ENCODE assay signal across 12 mouse cellular contexts in the genomic region with DNA sequence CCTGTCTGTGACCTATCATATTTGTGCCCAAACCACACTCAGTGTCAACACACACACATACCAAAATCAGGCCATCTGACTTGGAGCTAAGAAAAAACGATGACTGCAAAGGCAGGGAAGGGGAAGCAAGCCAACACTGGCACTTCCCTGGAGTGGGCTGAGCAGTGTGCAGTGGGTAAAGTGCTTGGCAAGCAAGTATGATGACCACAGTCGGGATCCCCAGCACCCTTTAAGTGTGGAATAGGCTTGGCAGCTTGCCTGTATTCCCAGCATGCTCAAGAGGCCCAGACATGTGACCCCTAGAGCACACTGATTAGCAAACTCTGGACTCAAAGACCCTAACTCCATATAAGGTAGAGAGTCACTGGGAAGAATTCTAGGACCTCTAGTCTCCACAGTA. TPM values are rescaled to one million over a fixed set of nuclear protein-coding genes. Genes with fewer than 3 reads are reported as not detected.
A peak's percentile ranks its signal among the peaks of the same experiment; 100 is the strongest.
DNase-seq lines count a peak whose midpoint lies in the region; ATAC-seq and TF ChIP-seq lines count a peak whose summit lies in the region.
"Had no signal": no experiment of that assay in that cellular context is flagged by ENCODE, and none has a peak within 500 bp of the region (broad histone marks: within the 10 kb centered on the region; RNA-seq: fewer than 3 reads in every experiment).

No protein-coding gene starts in this region.

- DNase-seq in hindbrain, postnatal 0 days (ENCODE audit: low spot score), result peak; percentile 37
- no peak for DNase-seq in hindbrain, embryonic 10.5 days (ENCODE audit: low spot score)
- DNase-seq in heart, adult 18-20 months, result peak; percentile 53 to 68
- DNase-seq in heart, postnatal 14 days, result peak; percentile 43 to 74
- peak; percentile 67 for DNase-seq in lung, postnatal 10 days
- DNase-seq in ovary, postnatal 36 days (ENCODE audit: low spot score), result no peak
- no peak for DNase-seq in forebrain, postnatal 0 days
- DNase-seq: cerebellum, adult 9-10 months; thymus, postnatal 4 days had no signal

- H3K27ac ChIP-seq in hindbrain, postnatal 0 days, result no peak overlapping the region
- no peak overlapping the region for H3K27ac ChIP-seq in hindbrain, embryonic 10.5 days
- no peak overlapping the region for H3K27ac ChIP-seq in forebrain, embryonic 13.5 days
- H3K27ac ChIP-seq in forebrain, postnatal 0 days (ENCODE audit: low read depth, low read length), result no peak overlapping the region
- H3K27ac ChIP-seq: hindbrain, embryonic 14.5 days; liver, embryonic 15.5 days had no signal

- H3K9me3 ChIP-seq in hindbrain, postnatal 0 days (ENCODE audit: low read length), result no peaks in the 10 kb centered on the region
- H3K9me3 ChIP-seq in hindbrain, embryonic 10.5 days, result no peaks in the 10 kb centered on the region
- H3K9me3 ChIP-seq in forebrain, embryonic 13.5 days (replicated peaks), result no peaks in the 10 kb centered on the region
- H3K9me3 ChIP-seq in forebrain, postnatal 0 days (ENCODE audit: low read length), result no peaks in the 10 kb centered on the region
- H3K9me3 ChIP-seq: liver, embryonic 15.5 days had no signal

- no peak overlapping the region for H3K4me3 ChIP-seq in hindbrain, postnatal 0 days (ENCODE audit: low read length)
- H3K4me3 ChIP-seq in hindbrain, embryonic 10.5 days, result no peak overlapping the region
- no peak overlapping the region for H3K4me3 ChIP-seq in forebrain, embryonic 13.5 days
- H3K4me3 ChIP-seq in forebrain, postnatal 0 days (ENCODE audit: low read depth, low read length), result no peak overlapping the region
- H3K4me3 ChIP-seq: liver, embryonic 15.5 days had no signal

- H3K9ac ChIP-seq in hindbrain, postnatal 0 days (replicated peaks; ENCODE audit: low read length), result no peak overlapping the region
- no peak overlapping the region for H3K9ac ChIP-seq in forebrain, embryonic 13.5 days
- no peak overlapping the region for H3K9ac ChIP-seq in forebrain, postnatal 0 days
- H3K9ac ChIP-seq: hindbrain, embryonic 14.5 days; liver, embryonic 15.5 days had no signal

- no peaks in the 10 kb centered on the region for H3K4me1 ChIP-seq in hindbrain, postnatal 0 days (ENCODE audit: insufficient read depth, low read length)
- H3K4me1 ChIP-seq in hindbrain, embryonic 10.5 days (replicated peaks), result no peaks in the 10 kb centered on the region
- H3K4me1 ChIP-seq in forebrain, embryonic 13.5 days, result no peaks in the 10 kb centered on the region
- H3K4me1 ChIP-seq in forebrain, postnatal 0 days (ENCODE audit: insufficient read depth), result no peaks in the 10 kb centered on the region

- intact Hi-C loops in heart, postnatal 14 days (cut with DNase I), result no loop called here

- WGBS in hindbrain, postnatal 0 days, result 38% methylated on average over 2 of the region's 2 CpGs
- WGBS in hindbrain, embryonic 10.5 days, result 77% methylated on average over 2 of the region's 2 CpGs
- WGBS in forebrain, embryonic 13.5 days, result 85% methylated on average over 2 of the region's 2 CpGs
- WGBS in forebrain, postnatal 0 days, result 55% methylated on average over 2 of the region's 2 CpGs

- no peaks in the 10 kb centered on the region; the same call in 1 of the 2 replicates for H3K36me3 ChIP-seq in hindbrain, postnatal 0 days (ENCODE audit: insufficient read depth, low read length)
- H3K36me3 ChIP-seq in hindbrain, embryonic 10.5 days, result peaks cover 62% of the 10 kb centered on the region
- H3K36me3 ChIP-seq in forebrain, embryonic 13.5 days (ENCODE audit: poor library complexity, severe bottlenecking), result peaks cover 24% of the 10 kb centered on the region
- H3K36me3 ChIP-seq in forebrain, postnatal 0 days (ENCODE audit: insufficient read depth), result no peaks in the 10 kb centered on the region

- TF ChIP-seq CTCF in hindbrain, postnatal 0 days (IDR thresholded peaks at IDR 0.05; ENCODE audit: low read depth), result no peak
- TF ChIP-seq CTCF in forebrain, postnatal 0 days (IDR thresholded peaks at IDR 0.05; ENCODE audit: low read depth), result no peak

- H3K4me2 ChIP-seq in hindbrain, postnatal 0 days (ENCODE audit: low read depth, low read length), result no peak overlapping the region
- no peak overlapping the region for H3K4me2 ChIP-seq in forebrain, embryonic 13.5 days
- no peak overlapping the region for H3K4me2 ChIP-seq in forebrain, postnatal 0 days (ENCODE audit: low read depth)
- H3K4me2 ChIP-seq: hindbrain, embryonic 14.5 days; liver, embryonic 15.5 days had no signal

- ATAC-seq in hindbrain, postnatal 0 days, result no peak
- no peak for ATAC-seq in forebrain, embryonic 13.5 days
- no peak for ATAC-seq in forebrain, postnatal 0 days

- no peaks in the 10 kb centered on the region for H3K27me3 ChIP-seq in hindbrain, postnatal 0 days (ENCODE audit: insufficient read depth, low read length)
- H3K27me3 ChIP-seq in hindbrain, embryonic 10.5 days (ENCODE audit: insufficient read depth, poor library complexity, severe bottlenecking), result no peaks in the 10 kb centered on the region
- H3K27me3 ChIP-seq in forebrain, embryonic 13.5 days, result no peaks in the 10 kb centered on the region
- no peaks in the 10 kb centered on the region for H3K27me3 ChIP-seq in forebrain, postnatal 0 days (ENCODE audit: insufficient read depth, low read length)
- H3K27me3 ChIP-seq: liver, embryonic 15.5 days had no signal

RNA-seq across cellular contexts. Expression of a gene that starts 22.7 kb away (rescaled TPM):
- total RNA-seq in hindbrain, postnatal 0 days (2014; rRNA removed), result 52.1 and 54.8 TPM in 2 replicates
- 38.5 and 39.7 TPM in 2 replicates for polyA plus RNA-seq in hindbrain, postnatal 0 days (2015; fragmentation: Nextera tagmentation; extraction: Ambion mirVana)
- 56.4 and 58.8 TPM in 2 replicates for polyA plus RNA-seq in hindbrain, embryonic 10.5 days (2016; fragmentation: Nextera tagmentation; extraction: Ambion mirVana)
- 10 to 100 TPM; 40.6 to 42.7 TPM for total RNA-seq in heart, adult 18-20 months (2021)
- total RNA-seq in heart, postnatal 14 days (2021), result 10 to 100 TPM; 47.7 to 48.0 TPM
- 55.9 and 58.2 TPM in 2 replicates for polyA plus RNA-seq in forebrain, embryonic 13.5 days (2015; fragmentation: Nextera tagmentation; extraction: Ambion mirVana)
- total RNA-seq in forebrain, postnatal 0 days (2014; rRNA removed), result 68.2 and 70.9 TPM in 2 replicates
- polyA plus RNA-seq in forebrain, postnatal 0 days (2015; fragmentation: Nextera tagmentation; extraction: Ambion mirVana), result 32.3 and 40.3 TPM in 2 replicates

RNA-seq across cellular contexts. Expression of a gene that starts 29.0 kb away (rescaled TPM):
- 50.8 and 62.6 TPM in 2 replicates for total RNA-seq in hindbrain, postnatal 0 days (2014; rRNA removed)
- polyA plus RNA-seq in hindbrain, postnatal 0 days (2015; fragmentation: Nextera tagmentation; extraction: Ambion mirVana), result 38.7 and 38.8 TPM in 2 replicates
- 7.3 and 12.2 TPM in 2 replicates for polyA plus RNA-seq in hindbrain, embryonic 10.5 days (2016; fragmentation: Nextera tagmentation; extraction: Ambion mirVana)
- total RNA-seq in heart, adult 18-20 months (2021), result 10 to 100 TPM; 12.6 to 14.0 TPM
- 10 to 100 TPM; 14.3 to 16.6 TPM for total RNA-seq in heart, postnatal 14 days (2021)
- polyA plus RNA-seq in forebrain, embryonic 13.5 days (2015; fragmentation: Nextera tagmentation; extraction: Ambion mirVana), result 16.6 and 18.7 TPM in 2 replicates
- 29.2 and 39.3 TPM in 2 replicates for total RNA-seq in forebrain, postnatal 0 days (2014; rRNA removed)
- polyA plus RNA-seq in forebrain, postnatal 0 days (2015; fragmentation: Nextera tagmentation; extraction: Ambion mirVana), result 35.4 and 39.9 TPM in 2 replicates

RNA-seq across cellular contexts. Expression of a gene that starts 35.4 kb away (rescaled TPM):
- total RNA-seq in hindbrain, postnatal 0 days (2014; rRNA removed), result 31.0 and 41.1 TPM in 2 replicates
- 49.7 and 50.2 TPM in 2 replicates for polyA plus RNA-seq in hindbrain, postnatal 0 days (2015; fragmentation: Nextera tagmentation; extraction: Ambion mirVana)
- 30.0 and 33.8 TPM in 2 replicates for polyA plus RNA-seq in hindbrain, embryonic 10.5 days (2016; fragmentation: Nextera tagmentation; extraction: Ambion mirVana)
- 100 to 1,000 TPM; 214 to 233 TPM for total RNA-seq in heart, adult 18-20 months (2021)
- total RNA-seq in heart, postnatal 14 days (2021), result 100 to 1,000 TPM; 222 to 228 TPM
- polyA plus RNA-seq in forebrain, embryonic 13.5 days (2015; fragmentation: Nextera tagmentation; extraction: Ambion mirVana), result 39.0 and 41.3 TPM in 2 replicates
- total RNA-seq in forebrain, postnatal 0 days (2014; rRNA removed), result 37.6 and 40.5 TPM in 2 replicates
- 35.2 and 39.6 TPM in 2 replicates for polyA plus RNA-seq in forebrain, postnatal 0 days (2015; fragmentation: Nextera tagmentation; extraction: Ambion mirVana)

RNA-seq across cellular contexts. Expression of a gene that starts 48.0 kb away (rescaled TPM):
- 581 and 603 TPM in 2 replicates for total RNA-seq in hindbrain, postnatal 0 days (2014; rRNA removed)
- 265 and 282 TPM in 2 replicates for polyA plus RNA-seq in hindbrain, postnatal 0 days (2015; fragmentation: Nextera tagmentation; extraction: Ambion mirVana)
- polyA plus RNA-seq in hindbrain, embryonic 10.5 days (2016; fragmentation: Nextera tagmentation; extraction: Ambion mirVana), result 166 and 233 TPM in 2 replicates
- total RNA-seq in heart, adult 18-20 months (2021), result 10 to 100 TPM; 10.9 to 12.6 TPM
- total RNA-seq in heart, postnatal 14 days (2021), result 10 to 100 TPM; 21.2 to 23.9 TPM
- 203 and 256 TPM in 2 replicates for polyA plus RNA-seq in forebrain, embryonic 13.5 days (2015; fragmentation: Nextera tagmentation; extraction: Ambion mirVana)
- 353 and 511 TPM in 2 replicates for total RNA-seq in forebrain, postnatal 0 days (2014; rRNA removed)
- polyA plus RNA-seq in forebrain, postnatal 0 days (2015; fragmentation: Nextera tagmentation; extraction: Ambion mirVana), result 206 and 283 TPM in 2 replicates

RNA-seq across cellular contexts. Expression of a gene that starts 56.8 kb away (rescaled TPM):
- 97.3 and 109 TPM in 2 replicates for total RNA-seq in hindbrain, postnatal 0 days (2014; rRNA removed)
- polyA plus RNA-seq in hindbrain, postnatal 0 days (2015; fragmentation: Nextera tagmentation; extraction: Ambion mirVana), result 251 and 255 TPM in 2 replicates
- 169 and 222 TPM in 2 replicates for polyA plus RNA-seq in hindbrain, embryonic 10.5 days (2016; fragmentation: Nextera tagmentation; extraction: Ambion mirVana)
- total RNA-seq in heart, adult 18-20 months (2021), result 10 to 100 TPM; 21.3 to 21.9 TPM
- 10 to 100 TPM; 18.7 to 21.4 TPM for total RNA-seq in heart, postnatal 14 days (2021)
- polyA plus RNA-seq in forebrain, embryonic 13.5 days (2015; fragmentation: Nextera tagmentation; extraction: Ambion mirVana), result 230 and 246 TPM in 2 replicates
- 99.6 and 115 TPM in 2 replicates for total RNA-seq in forebrain, postnatal 0 days (2014; rRNA removed)
- 221 and 261 TPM in 2 replicates for polyA plus RNA-seq in forebrain, postnatal 0 days (2015; fragmentation: Nextera tagmentation; extraction: Ambion mirVana)

Comparison
In these comparisons a context has a peak if more than half of its experiments do, and no peak if none do; other contexts are left out.
1. DNase-seq: peak in hindbrain, postnatal 0 days (single experiment), heart, adult 18-20 months (2 of 2), heart, postnatal 14 days (2 of 2) and lung, postnatal 10 days (single experiment); none in hindbrain, embryonic 10.5 days (single experiment), ovary, postnatal 36 days (single experiment) and forebrain, postnatal 0 days (single experiment).